Mouse (Mus musculus) neural tube, embryonic 14.5 days (tissue): ENCODE results near the gene Poc1a. TPM values are rescaled to one million over a fixed set of nuclear protein-coding genes. Genes with fewer than 3 reads are reported as not detected.

ENCODE experiments used
- ATAC-seq: fragments of 200-750 bp; cut with Nextera tagmentation; 2 replicates; pipeline ENCODE4 v1.8.0; 2017; ENCODE audit warnings: low read depth, mild to moderate bottlenecking, moderate TSS enrichment, moderate library complexity
- H3K27ac ChIP-seq: fragments of 300-500 bp; sonication (generic); 2 replicates; pipeline ENCODE4 v1.5.1; 2014; ENCODE audit warnings: low read depth, mild to moderate bottlenecking, control low read depth, low read length, moderate library complexity, mixed read lengths
- H3K27me3 ChIP-seq: fragments of 300-500 bp; sonication (generic); 2 replicates; pipeline ENCODE4 v1.6.1; 2014; ENCODE audit warnings: low read length; ENCODE audit not compliant: control insufficient read depth, insufficient read depth
- H3K36me3 ChIP-seq: fragments of 300-500 bp; sonication (generic); 2 replicates; pipeline ENCODE4 v1.6.1; 2014; ENCODE audit warnings: low read length, mixed read lengths; ENCODE audit not compliant: control insufficient read depth, insufficient read depth
- H3K4me1 ChIP-seq: fragments of 300-500 bp; sonication (generic); 2 replicates; pipeline ENCODE4 v1.6.1; 2014; ENCODE audit warnings: low read length; ENCODE audit not compliant: control insufficient read depth, insufficient read depth
- H3K4me2 ChIP-seq: fragments of 300-500 bp; sonication (generic); 2 replicates; pipeline ENCODE4 v1.6.1; 2014; ENCODE audit warnings: mild to moderate bottlenecking, low read depth, low read length, control low read depth
- H3K4me3 ChIP-seq: fragments of 300-500 bp; sonication (generic); 2 replicates; pipeline ENCODE4 v1.5.1; 2014; ENCODE audit warnings: low read depth, low read length, control low read depth, mixed read lengths
- H3K9ac ChIP-seq: fragments of 300-500 bp; sonication (generic); replicated peaks from 2 replicates; pipeline ENCODE4 v1.6.1; 2014; ENCODE audit warnings: low read depth, mild to moderate bottlenecking, control low read depth, low read length, mixed read lengths
- H3K9me3 ChIP-seq: fragments of 300-500 bp; sonication (generic); 2 replicates; pipeline ENCODE4 v1.6.1; 2016; ENCODE audit warnings: low read length; ENCODE audit not compliant: control insufficient read depth
- WGBS: fragments of 180-500 bp; shearing (Covaris S2); extraction: QIAGEN DNeasy Blood & Tissue Kit; methylation state at CpG from one replicate; pipeline ENCODE4 v1.1.7; 2014; 5-methylcytosine and 5-hydroxymethylcytosine counted together
- polyA plus RNA-seq: library from polyadenylated mRNA; unstranded; fragments of >200 nt; fragmentation: Nextera tagmentation; extraction: Ambion mirVana; gene quantifications from 2 replicates; pipeline ENCODE4 v1.2.1, GENCODE M21; 2014

Gene Poc1a
- polyA plus RNA-seq, 1 experiment from 2014 or later, result 5.8 TPM

DNA sequence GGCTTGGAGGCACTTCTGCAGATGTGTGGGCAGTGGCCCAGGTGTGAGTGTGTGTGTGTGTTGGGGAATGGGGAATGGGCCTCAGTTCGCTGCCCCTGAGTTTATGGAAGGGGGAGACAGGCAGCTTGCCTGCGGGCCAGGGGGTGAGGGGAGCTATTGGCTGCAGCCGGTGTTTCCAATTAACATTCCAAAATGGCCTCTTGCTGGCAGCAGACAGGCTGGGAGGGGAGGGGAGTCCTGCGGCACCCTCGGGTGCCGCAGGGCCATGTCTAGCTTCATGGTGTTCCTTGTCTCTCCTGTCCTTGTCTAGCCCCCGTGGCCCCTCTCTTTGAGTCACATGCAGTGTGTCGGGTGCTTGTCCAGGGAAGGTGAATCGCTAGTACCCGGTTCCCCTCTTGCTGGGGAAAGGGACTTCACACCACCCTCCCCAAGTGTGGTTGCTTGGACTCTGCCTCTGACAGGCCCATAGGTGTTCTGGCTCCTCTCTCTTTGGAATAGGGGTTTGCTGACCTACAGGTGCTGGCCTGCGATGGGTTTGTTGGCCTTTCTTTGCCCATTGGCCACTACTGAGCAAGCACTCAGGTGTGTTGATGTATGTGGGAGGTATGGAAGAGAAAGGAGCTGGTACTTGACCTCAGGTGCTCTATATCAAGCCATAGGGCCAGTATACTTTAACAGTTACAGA lies 89.1 kb downstream of the Poc1a start:
- Histone ChIP-seq H3K4me2 (peak overlapping the region; percentile 94), H3K27ac (peak overlapping the region; percentile 96), H3K4me1 (peaks cover 33% of the 10 kb centered on the region), H3K9ac (peak overlapping the region; percentile 93), H3K27me3 (no peaks in the 10 kb centered on the region), H3K4me3 (peak overlapping the region; percentile 86), H3K9me3 (no peaks in the 10 kb centered on the region), H3K36me3 (peaks cover 13% of the 10 kb centered on the region)
- WGBS, result 8% methylated on average over 11 of the region's 11 CpGs
- ATAC-seq, result no peak

- 87% methylated on average over 30 of the region's 30 CpGs for WGBS
- peak overlapping the region; percentile 94 for H3K4me2 ChIP-seq
- H3K4me3 ChIP-seq, result peak overlapping the region; percentile 86
- H3K36me3 ChIP-seq, result peaks cover 13% of the 10 kb centered on the region
- H3K4me1 ChIP-seq, result peaks cover 33% of the 10 kb centered on the region
- H3K27me3 ChIP-seq, result no peaks in the 10 kb centered on the region
- H3K27ac ChIP-seq, result no peak overlapping the region
- ATAC-seq, result no peak
- no peaks in the 10 kb centered on the region for H3K9me3 ChIP-seq
- H3K9ac ChIP-seq, result peak overlapping the region; percentile 21; the same call in 1 of the 2 replicates
Observed at GRCm38 (mm10) chr9:106370620-106371383, 89.9 kb downstream of the Poc1a start.

- no peak for ATAC-seq
- Histone ChIP-seq H3K27ac (no peak overlapping the region), H3K9ac (0 out of 2 replicates have a peak overlapping the region, but pooled peaks have one; percentile 21), H3K27me3 (no peaks in the 10 kb centered on the region), H3K4me3 (no peak overlapping the region), H3K9me3 (no peaks in the 10 kb centered on the region), H3K4me2 (peak overlapping the region; percentile 94), H3K36me3 (peaks cover 13% of the 10 kb centered on the region), H3K4me1 (peaks cover 33% of the 10 kb centered on the region)
- 50% methylated on average over 6 of the region's 6 CpGs for WGBS
Observed at GRCm38 (mm10) chr9:106371384-106371671, 90.5 kb downstream of the Poc1a start.

DNA sequence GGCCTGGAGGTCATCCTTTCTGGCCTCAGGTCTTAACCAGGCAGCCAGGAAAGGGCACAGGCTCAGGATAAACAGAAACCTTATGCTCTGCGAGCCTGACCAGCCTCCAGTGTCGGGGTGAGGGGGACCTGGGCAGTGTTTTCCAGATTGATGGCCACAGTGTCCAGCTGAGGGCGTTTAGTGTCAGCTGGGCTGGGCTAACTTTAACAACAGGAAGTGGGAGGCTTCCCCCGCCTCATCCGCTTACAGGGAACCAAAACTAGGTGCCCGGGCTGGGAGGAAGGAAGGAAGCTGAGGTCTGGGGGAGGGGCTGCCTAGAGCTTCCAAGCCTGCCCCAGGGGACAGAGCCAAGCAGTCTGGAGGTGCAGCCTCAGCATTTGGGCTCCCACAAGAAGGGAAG lies 90.9 kb downstream of the Poc1a start:
- Histone ChIP-seq H3K9ac (no peak overlapping the region), H3K36me3 (peaks cover 13% of the 10 kb centered on the region), H3K27me3 (no peaks in the 10 kb centered on the region), H3K4me1 (peaks cover 33% of the 10 kb centered on the region), H3K4me2 (peak overlapping the region; percentile 94), H3K4me3 (no peak overlapping the region), H3K27ac (no peak overlapping the region), H3K9me3 (no peaks in the 10 kb centered on the region)
- no peak for ATAC-seq
- WGBS, result 26% methylated on average over 6 of the region's 6 CpGs

- Histone ChIP-seq H3K9ac (no peak overlapping the region), H3K27ac (no peak overlapping the region), H3K4me1 (peaks cover 27% of the 10 kb centered on the region), H3K4me3 (no peak overlapping the region), H3K9me3 (no peaks in the 10 kb centered on the region), H3K36me3 (peaks cover 13% of the 10 kb centered on the region), H3K27me3 (no peaks in the 10 kb centered on the region), H3K4me2 (no peak overlapping the region)
- ATAC-seq, result no peak
- 94% methylated on average over 11 of the region's 11 CpGs for WGBS
Observed at GRCm38 (mm10) chr9:106372431-106373412, 91.9 kb downstream of the Poc1a start.

GRCm38 (mm10) chr9:106373973-106374372 lies 93.1 kb downstream of the Poc1a start:
- Histone ChIP-seq H3K27me3 (no peaks in the 10 kb centered on the region), H3K36me3 (peaks cover 17% of the 10 kb centered on the region), H3K4me3 (no peak overlapping the region), H3K9me3 (no peaks in the 10 kb centered on the region), H3K27ac (no peak overlapping the region), H3K9ac (no peak overlapping the region), H3K4me1 (peaks cover 27% of the 10 kb centered on the region), H3K4me2 (no peak overlapping the region)
- ATAC-seq, result no peak
- 89% methylated on average over 7 of the region's 7 CpGs for WGBS

- 81% methylated on average over 8 of the region's 8 CpGs for WGBS
- Histone ChIP-seq H3K27ac (no peak overlapping the region), H3K9me3 (no peaks in the 10 kb centered on the region), H3K27me3 (no peaks in the 10 kb centered on the region), H3K4me2 (no peak overlapping the region), H3K9ac (no peak overlapping the region), H3K36me3 (peaks cover 17% of the 10 kb centered on the region), H3K4me1 (peaks cover 5% of the 10 kb centered on the region; the same call in 1 of the 2 replicates), H3K4me3 (no peak overlapping the region)
- no peak for ATAC-seq
Observed at GRCm38 (mm10) chr9:106377247-106377646, 96.4 kb downstream of the Poc1a start.

GRCm38 (mm10) chr9:106378045-106378444 lies 97.2 kb downstream of the Poc1a start:
- Histone ChIP-seq H3K4me2 (no peak overlapping the region), H3K9me3 (no peaks in the 10 kb centered on the region), H3K9ac (no peak overlapping the region), H3K27ac (no peak overlapping the region), H3K4me1 (0 out of 2 replicates have a peak, but pooled peaks cover 3% of the 10 kb centered on the region), H3K27me3 (no peaks in the 10 kb centered on the region), H3K36me3 (peaks cover 13% of the 10 kb centered on the region), H3K4me3 (no peak overlapping the region)
- no peak for ATAC-seq
- 87% methylated on average over 3 of the region's 3 CpGs for WGBS
